13 mouse cellular contexts compared by ENCODE assay signal in genomic region chr10:127268401-127268800, GRCm38 (mm10). TPM values are rescaled to one million over a fixed set of nuclear protein-coding genes. Genes with fewer than 3 reads are reported as not detected.
DNase-seq lines count a peak whose midpoint lies in the region; ATAC-seq and TF ChIP-seq lines count a peak whose summit lies in the region.
"Had no signal": no experiment of that assay in that cellular context is flagged by ENCODE, and none has a peak within 500 bp of the region (broad histone marks: within the 10 kb centered on the region; RNA-seq: fewer than 3 reads in every experiment).

No protein-coding gene starts in this region.

- H3K27ac ChIP-seq in heart, embryonic 12.5 days (ENCODE audit: poor library complexity, severe bottlenecking): 0 out of 2 replicates have a peak overlapping the region, but pooled peaks have one; percentile 6
- H3K27ac ChIP-seq in brown adipose tissue, adult 24 weeks (replicated peaks; ENCODE audit: low read depth, low read length): peak overlapping the region; percentile 10; the same call in 1 of the 2 replicates
- H3K27ac ChIP-seq in intestine, embryonic 15.5 days: no peak overlapping the region

- peak overlapping the region; percentile 47 for H3K9ac ChIP-seq in heart, embryonic 12.5 days
- H3K9ac ChIP-seq in intestine, embryonic 15.5 days: 0 out of 2 replicates have a peak overlapping the region, but pooled peaks have one; percentile 10

- H3K27me3 ChIP-seq in heart, embryonic 12.5 days (replicated peaks): peaks cover 16% of the 10 kb centered on the region
- no peaks in the 10 kb centered on the region for H3K27me3 ChIP-seq in C2C12 (ENCODE audit: control insufficient read depth, insufficient read depth, insufficient read length)
- H3K27me3 ChIP-seq in intestine, embryonic 15.5 days (replicated peaks): peaks cover 5% of the 10 kb centered on the region; the same call in 1 of the 2 replicates

- no peak for ATAC-seq in heart, embryonic 12.5 days (ENCODE audit: insufficient number of reproducible peaks, low FRiP score)
- 0 out of 2 replicates have a peak, but pooled peaks have one; percentile 9 for ATAC-seq in intestine, embryonic 15.5 days
- ATAC-seq in inflammation-experienced regulatory T-cells, adult 6 months: no peak
- ATAC-seq: lung, postnatal 0 days had no signal

- H3K79me3 ChIP-seq in C2C12 (ENCODE audit: low read depth): peaks cover 25% of the 10 kb centered on the region

- H3K4me2 ChIP-seq in heart, embryonic 12.5 days: peak overlapping the region; percentile 4; the same call in 1 of the 2 replicates
- H3K4me2 ChIP-seq in intestine, embryonic 15.5 days (replicated peaks): no peak overlapping the region

- WGBS in heart, embryonic 12.5 days: 57% methylated on average over 5 of the region's 5 CpGs
- 65% methylated on average over 5 of the region's 5 CpGs for WGBS in intestine, embryonic 15.5 days

- no peaks in the 10 kb centered on the region for H3K9me3 ChIP-seq in heart, embryonic 12.5 days (replicated peaks)
- no peaks in the 10 kb centered on the region for H3K9me3 ChIP-seq in intestine, embryonic 15.5 days

- intact Hi-C loops in heart, postnatal 25 days (cut with DNase I): loop anchor here (2.0 kb wide), 1 partner anchor 18 kb away; no protein-coding TSS in a partner anchor

- DNase-seq in heart, postnatal 25 days (ENCODE audit: low spot score): no peak
- DNase-seq in urinary bladder, postnatal 36 days (ENCODE audit: low spot score in 2 of 2): no peak
- DNase-seq in embryo, embryonic 11 days: no peak
- DNase-seq: adrenal gland, adult 2 months; layer of hippocampus, postnatal 36 days; spleen, adult 18-20 months; thymus, postnatal 4 days had no signal

- TF ChIP-seq CTCF in C2C12 (IDR thresholded peaks at IDR 0.05; ENCODE audit: control insufficient read depth, insufficient read depth, insufficient read length): no peak

- peaks cover 44% of the 10 kb centered on the region for H3K79me2 ChIP-seq in C2C12 (ENCODE audit: control insufficient read depth, insufficient read depth)

- H3K4me3 ChIP-seq in heart, embryonic 12.5 days: no peak overlapping the region
- no peak overlapping the region for H3K4me3 ChIP-seq in C2C12 (ENCODE audit: insufficient read depth, poor library complexity, severe bottlenecking)
- H3K4me3 ChIP-seq in brown adipose tissue, adult 24 weeks (ENCODE audit: insufficient read depth, low read depth, low read length): peak overlapping the region; percentile 4; the same call in 1 of the 2 replicates
- H3K4me3 ChIP-seq in intestine, embryonic 15.5 days (replicated peaks): no peak overlapping the region

- H3K36me3 ChIP-seq in heart, embryonic 12.5 days: peaks cover 47% of the 10 kb centered on the region
- H3K36me3 ChIP-seq in C2C12 (ENCODE audit: control insufficient read depth, insufficient read depth): peaks cover 48% of the 10 kb centered on the region
- peaks cover 5% of the 10 kb centered on the region for H3K36me3 ChIP-seq in intestine, embryonic 15.5 days

- peaks cover 24% of the 10 kb centered on the region for H3K4me1 ChIP-seq in heart, embryonic 12.5 days (replicated peaks)
- peaks cover 7% of the 10 kb centered on the region for H3K4me1 ChIP-seq in brown adipose tissue, adult 24 weeks (ENCODE audit: control insufficient read depth, insufficient read depth, insufficient read length, low read length)
- H3K4me1 ChIP-seq in intestine, embryonic 15.5 days (replicated peaks): peaks cover 18% of the 10 kb centered on the region

- peak overlapping the region; percentile 10 for H3ac ChIP-seq in C2C12 (ENCODE audit: control insufficient read depth, insufficient read length, low read depth)

TF ChIP-seq in C2C12, 6 proteins besides CTCF, POLR2A, EP300 and RAD21:
- TF ChIP-seq MYOG (IDR thresholded peaks at IDR 0.05; ENCODE audit: control insufficient read depth, extremely low read depth, insufficient read length) (no peak), MYOD1 (IDR thresholded peaks at IDR 0.05; ENCODE audit: control insufficient read depth, insufficient read length, low read depth) (no peak), FOSL1 (IDR thresholded peaks at IDR 0.05; ENCODE audit: insufficient read depth, low read length, poor library complexity, severe bottlenecking) (no peak), USF1 (IDR thresholded peaks at IDR 0.05; ENCODE audit: low read depth) (no peak), CEBPB (IDR thresholded peaks at IDR 0.05; ENCODE audit: low read depth) (no peak), MAX (IDR thresholded peaks at IDR 0.05) (no peak)
TF ChIP-seq in C2C12: peak in this region for 0.

RNA-seq across cellular contexts. Expression of gene Dctn2, which starts 2.2 kb away (rescaled TPM):
- 133 and 136 TPM in 2 replicates for polyA plus RNA-seq in heart, embryonic 12.5 days (2016; fragmentation: Nextera tagmentation; extraction: Ambion mirVana)
- 100 to 1,000 TPM; 136 to 142 TPM for total RNA-seq in heart, postnatal 25 days (2021)
- polyA plus RNA-seq in C2C12 (2012; fragmentation: generic; extraction: Trizol): 170 TPM
- 100 and 102 TPM in 2 replicates for polyA plus RNA-seq in brown adipose tissue, adult 24 weeks (2012; ENCODE audit: insufficient read depth, insufficient read length, missing spikeins)
- polyA plus RNA-seq in intestine, embryonic 15.5 days (2015; fragmentation: Nextera tagmentation; extraction: Ambion mirVana): 150 and 154 TPM in 2 replicates
- polyA plus RNA-seq in inflammation-experienced regulatory T-cells, adult 6 months (2017; shearing (Covaris generic)): 10 to 100 TPM; 54.0 to 61.1 (median 56.9) TPM

RNA-seq across cellular contexts. Expression of gene Kif5a, which starts 5.3 kb away (rescaled TPM):
- 0.37 and 0.79 TPM in 2 replicates for polyA plus RNA-seq in heart, embryonic 12.5 days (2016; fragmentation: Nextera tagmentation; extraction: Ambion mirVana)
- under 1 TPM; 0.45 to 0.49 TPM for total RNA-seq in heart, postnatal 25 days (2021)
- 0.29 TPM for polyA plus RNA-seq in C2C12 (2012; fragmentation: generic; extraction: Trizol)
- polyA plus RNA-seq in brown adipose tissue, adult 24 weeks (2012; ENCODE audit: insufficient read depth, insufficient read length, missing spikeins): 0.99 and 2.2 TPM in 2 replicates
- polyA plus RNA-seq in intestine, embryonic 15.5 days (2015; fragmentation: Nextera tagmentation; extraction: Ambion mirVana): 5.9 and 6.4 TPM in 2 replicates
- under 1 TPM in 2 of 3 experiments, not detected in 1; 0.16 to 0.19 TPM for polyA plus RNA-seq in inflammation-experienced regulatory T-cells, adult 6 months (2017; shearing (Covaris generic))

RNA-seq across cellular contexts. Expression of gene Mbd6, which starts 20.4 kb away (rescaled TPM):
- polyA plus RNA-seq in heart, embryonic 12.5 days (2016; fragmentation: Nextera tagmentation; extraction: Ambion mirVana): 13.6 and 14.6 TPM in 2 replicates
- 10 to 100 TPM; 20.9 to 21.4 TPM for total RNA-seq in heart, postnatal 25 days (2021)
- 15.2 TPM for polyA plus RNA-seq in C2C12 (2012; fragmentation: generic; extraction: Trizol)
- 15.9 and 18.4 TPM in 2 replicates for polyA plus RNA-seq in brown adipose tissue, adult 24 weeks (2012; ENCODE audit: insufficient read depth, insufficient read length, missing spikeins)
- 13.1 and 15.7 TPM in 2 replicates for polyA plus RNA-seq in intestine, embryonic 15.5 days (2015; fragmentation: Nextera tagmentation; extraction: Ambion mirVana)
- polyA plus RNA-seq in inflammation-experienced regulatory T-cells, adult 6 months (2017; shearing (Covaris generic)): 10 to 100 TPM in 1 of 3 experiments, 1 to 10 TPM in 2; 4.0 to 11.8 (median 6.4) TPM

RNA-seq across cellular contexts. Expression of gene Mars, which starts 43.2 kb away (rescaled TPM):
- polyA plus RNA-seq in heart, embryonic 12.5 days (2016; fragmentation: Nextera tagmentation; extraction: Ambion mirVana): 107 and 110 TPM in 2 replicates
- total RNA-seq in heart, postnatal 25 days (2021): 10 to 100 TPM; 37.9 to 38.9 TPM
- 155 TPM for polyA plus RNA-seq in C2C12 (2012; fragmentation: generic; extraction: Trizol)
- polyA plus RNA-seq in brown adipose tissue, adult 24 weeks (2012; ENCODE audit: insufficient read depth, insufficient read length, missing spikeins): 51.3 and 67.4 TPM in 2 replicates
- 113 and 129 TPM in 2 replicates for polyA plus RNA-seq in intestine, embryonic 15.5 days (2015; fragmentation: Nextera tagmentation; extraction: Ambion mirVana)
- 10 to 100 TPM; 20.7 to 28.9 (median 21.3) TPM for polyA plus RNA-seq in inflammation-experienced regulatory T-cells, adult 6 months (2017; shearing (Covaris generic))

RNA-seq across cellular contexts. Expression of gene Arhgap9, which starts 53.4 kb away (rescaled TPM):
- 0.89 and 1.8 TPM in 2 replicates for polyA plus RNA-seq in heart, embryonic 12.5 days (2016; fragmentation: Nextera tagmentation; extraction: Ambion mirVana)
- total RNA-seq in heart, postnatal 25 days (2021): 1 to 10 TPM; 3.0 to 3.4 TPM
- 0.78 TPM for polyA plus RNA-seq in C2C12 (2012; fragmentation: generic; extraction: Trizol)
- polyA plus RNA-seq in brown adipose tissue, adult 24 weeks (2012; ENCODE audit: insufficient read depth, insufficient read length, missing spikeins): 0.87 and 1.9 TPM in 2 replicates
- polyA plus RNA-seq in intestine, embryonic 15.5 days (2015; fragmentation: Nextera tagmentation; extraction: Ambion mirVana): 6.1 and 6.7 TPM in 2 replicates
- polyA plus RNA-seq in inflammation-experienced regulatory T-cells, adult 6 months (2017; shearing (Covaris generic)): 100 to 1,000 TPM in 2 of 3 experiments, 10 to 100 TPM in 1; 91.9 to 112 (median 108) TPM
